Mouse (Mus musculus) lung, adult 2 months (tissue): ENCODE data around the gene C1rb. TPM values are rescaled to one million over a fixed set of nuclear protein-coding genes. Genes with fewer than 3 reads are reported as not detected.
"Not testable (repeated sequence)": the region's sequence is repeated elsewhere in the genome, so short reads cannot be mapped to it uniquely, and the experiment has no call there.

Experiments
- DNase-seq: peaks from one replicate; pipeline ENCODE4 v3.0.0; 2022
- H3K4me1 ChIP-seq: fragments of 200-500 bp; 2 replicates; pipeline ENCODE4 v1.6.1; 2011; ENCODE audit warnings: low read length; ENCODE audit not compliant: control insufficient read depth, insufficient read depth
- H3K4me3 ChIP-seq: fragments of 200-500 bp; replicated peaks from 2 replicates; pipeline ENCODE3; 2011; ENCODE audit warnings: low read depth, mild to moderate bottlenecking, control low read depth, low read length; ENCODE audit errors: extremely low read depth
- CTCF ChIP-seq: fragments of 200-500 bp; IDR thresholded peaks from 2 replicates; pipeline ENCODE4 v1.5.1; 2011; ENCODE audit warnings: mild to moderate bottlenecking, low read length, control low read depth; ENCODE audit not compliant: insufficient read depth
- POLR2A ChIP-seq: fragments of 200-500 bp; IDR thresholded peaks from 2 replicates; pipeline ENCODE4 v1.6.1; 2011; ENCODE audit warnings: low read depth, mild to moderate bottlenecking, control low read depth, low read length, borderline replicate concordance; ENCODE audit errors: extremely low read depth
- WGBS: fragments of 180-500 bp; shearing (Covaris S2); methylation state at CpG from one replicate; pipeline ENCODE4 v1.1.7; 2018; 5-methylcytosine and 5-hydroxymethylcytosine counted together
- polyA plus RNA-seq: library from polyadenylated mRNA; depleted of rRNA; stranded (reverse); fragments of >200 nt; gene quantifications from 2 replicates; pipeline ENCODE4 v1.2.3, GENCODE M21; 2012; rRNA removed

C1rb gene
- polyA plus RNA-seq, 1 experiment, result not detected

GRCm38 (mm10) chr6:124588771-124589170 lies 18.7 kb downstream of the C1rb start:
- no peak overlapping the region for H3K4me3 ChIP-seq
- no peaks in the 10 kb centered on the region for H3K4me1 ChIP-seq
- DNase-seq, result no peak
- TF ChIP-seq POLR2A, result no peak
- TF ChIP-seq CTCF, result no peak

GRCm38 (mm10) chr6:124592186-124592700 lies 22.1 kb downstream of the C1rb start:
- no peak for TF ChIP-seq CTCF
- no peak for TF ChIP-seq POLR2A
- Histone ChIP-seq H3K4me3 (no peak overlapping the region), H3K4me1 (no peaks in the 10 kb centered on the region)
- DNase-seq, result no peak
- 80% methylated on average over 4 of the region's 4 CpGs for WGBS

- WGBS, result 62% methylated on average over 8 of the region's 8 CpGs
- H3K4me3 ChIP-seq, result no peak overlapping the region
- DNase-seq, result no peak
- no peaks in the 10 kb centered on the region for H3K4me1 ChIP-seq
- TF ChIP-seq CTCF (no peak), POLR2A (no peak)
These were observed 23.0 kb downstream of the C1rb start for GRCm38 (mm10) chr6:124593121-124593520.

GRCm38 (mm10) chr6:124602031-124602430 lies 31.9 kb downstream of the C1rb start:
- 82% methylated on average over 4 of the region's 4 CpGs for WGBS
- DNase-seq, result no peak
- no peak overlapping the region for H3K4me3 ChIP-seq
- TF ChIP-seq POLR2A, result no peak
- no peak for TF ChIP-seq CTCF
- H3K4me1 ChIP-seq, result no peaks in the 10 kb centered on the region

GRCm38 (mm10) chr6:124625612-124626011 lies 55.5 kb downstream of the C1rb start:
- Histone ChIP-seq H3K4me3 (no peak overlapping the region), H3K4me1 (no peaks in the 10 kb centered on the region)
- TF ChIP-seq POLR2A (no peak), CTCF (no peak)
- no peak for DNase-seq
- 82% methylated on average over 13 of the region's 13 CpGs for WGBS

GRCm38 (mm10) chr6:124626184-124626583 lies 56.1 kb downstream of the C1rb start:
- DNase-seq, H3K4me1 ChIP-seq, H3K4me3 ChIP-seq: not testable (repeated sequence)
- WGBS, result 30% methylated on average over 1 of the region's 1 CpGs

- DNase-seq, result no peak
- no peak overlapping the region for H3K4me3 ChIP-seq
- H3K4me1 ChIP-seq, result no peaks in the 10 kb centered on the region
- TF ChIP-seq POLR2A, result no peak
- no peak for TF ChIP-seq CTCF
- WGBS, result 69% methylated on average over 4 of the region's 4 CpGs
These were observed 60.7 kb downstream of the C1rb start for GRCm38 (mm10) chr6:124630763-124631162.

Other genes with a start within 250 kb of the C1rb start
- gene Pex5, start 155.2 kb upstream of the C1rb start, polyA plus RNA-seq, result 24.2 and 31.2 TPM in 2 replicates
- 3.2 and 9.1 TPM in 2 replicates for gene Clstn3, start 105.5 kb upstream of the C1rb start, polyA plus RNA-seq
- gene C1rl, start 77.2 kb upstream of the C1rb start, polyA plus RNA-seq, result 4.6 and 5.9 TPM in 2 replicates
- gene C1ra, start 57.9 kb upstream of the C1rb start, polyA plus RNA-seq, result 47.2 and 58.0 TPM in 2 replicates
- gene C1s1, start 27.9 kb upstream of the C1rb start, polyA plus RNA-seq, result 58.4 and 101 TPM in 2 replicates
- 0.06 TPM in 1 of 2 replicates, not detected in the other for gene C1s2, start 65.8 kb downstream of the C1rb start, polyA plus RNA-seq
- 83.3 and 112 TPM in 2 replicates for gene Lpcat3, start 92.7 kb downstream of the C1rb start, polyA plus RNA-seq
- gene Emg1, start 141.9 kb downstream of the C1rb start, polyA plus RNA-seq, result 29.6 and 42.9 TPM in 2 replicates
- gene Phb2, start 142.0 kb downstream of the C1rb start, polyA plus RNA-seq, result 64.7 and 74.4 TPM in 2 replicates
- gene Ptpn6, start 168.4 kb downstream of the C1rb start, polyA plus RNA-seq, result 38.9 and 48.7 TPM in 2 replicates
- gene Grcc10, start 171.1 kb downstream of the C1rb start, polyA plus RNA-seq, result 222 and 226 TPM in 2 replicates
- 0.08 TPM in 1 of 2 replicates, not detected in the other for gene Gm45234, start 185.7 kb downstream of the C1rb start, polyA plus RNA-seq
- gene Atn1, start 186.2 kb downstream of the C1rb start, polyA plus RNA-seq, result 52.0 and 64.6 TPM in 2 replicates
- gene Eno2, start 199.4 kb downstream of the C1rb start, polyA plus RNA-seq, result 3.3 and 3.8 TPM in 2 replicates
- 26.2 and 35.8 TPM in 2 replicates for gene Lrrc23, start 209.4 kb downstream of the C1rb start, polyA plus RNA-seq
- gene Spsb2, start 238.4 kb downstream of the C1rb start, polyA plus RNA-seq, result 20.2 and 22.4 TPM in 2 replicates
- 117 and 218 TPM in 2 replicates for gene Tpi1, start 244.0 kb downstream of the C1rb start, polyA plus RNA-seq